Mouse (Mus musculus): ENCODE results near the gene Dupd1.

The Dupd1 gene

GRCm38 (mm10) chr14:21714486-21714885 lies at the start of gene Dupd1:
Gene Dupd1, minus strand, starts transcription at chr14:21714576.
- DNase-seq = no peak

- no peak for DNase-seq
Observed at GRCm38 (mm10) chr14:21763736-21764135, 49.4 kb upstream of the Dupd1 start.

- DNase-seq = no peak
Observed at GRCm38 (mm10) chr14:21761560-21761959, 47.2 kb upstream of the Dupd1 start.

GRCm38 (mm10) chr14:21753367-21753766 lies 39.0 kb upstream of the Dupd1 start:
- no peak for DNase-seq

GRCm38 (mm10) chr14:21752411-21752810 lies 38.0 kb upstream of the Dupd1 start:
- no peak for DNase-seq

- DNase-seq = peak; percentile 32 to 47
Observed at GRCm38 (mm10) chr14:21750881-21751542, 36.6 kb upstream of the Dupd1 start, which contains the start of gene Dusp13. Gene Dusp13, minus strand, starts transcription at chr14:21751181.

- DNase-seq = peak; percentile 62 to 64
Observed at GRCm38 (mm10) chr14:21750008-21750880, 35.9 kb upstream of the Dupd1 start, which contains the start of gene Samd8. Gene Samd8, plus strand, starts transcription at chr14:21750531.

GRCm38 (mm10) chr14:21748142-21748870 lies 33.9 kb upstream of the Dupd1 start:
- DNase-seq = no peak

GRCm38 (mm10) chr14:21747436-21748141 lies 33.2 kb upstream of the Dupd1 start:
- DNase-seq = no peak

GRCm38 (mm10) chr14:21746846-21747245 lies 32.5 kb upstream of the Dupd1 start:
- DNase-seq = no peak

GRCm38 (mm10) chr14:21746251-21746650 lies 31.9 kb upstream of the Dupd1 start:
- no peak for DNase-seq

- no peak for DNase-seq
Observed at GRCm38 (mm10) chr14:21745149-21745548, 30.8 kb upstream of the Dupd1 start.

- no peak for DNase-seq
Observed at GRCm38 (mm10) chr14:21744169-21744568, 29.8 kb upstream of the Dupd1 start.

GRCm38 (mm10) chr14:21742441-21742840 lies 28.1 kb upstream of the Dupd1 start:
- DNase-seq = no peak

- DNase-seq = peak; percentile 29 to 34
Observed at GRCm38 (mm10) chr14:21741786-21742185, 27.4 kb upstream of the Dupd1 start.

- no peak for DNase-seq
Observed at GRCm38 (mm10) chr14:21741314-21741713, 26.9 kb upstream of the Dupd1 start.

GRCm38 (mm10) chr14:21740345-21740744 lies 26.0 kb upstream of the Dupd1 start:
- DNase-seq = no peak

GRCm38 (mm10) chr14:21733131-21733905 lies 18.9 kb upstream of the Dupd1 start:
- no peak for DNase-seq

GRCm38 (mm10) chr14:21729936-21730335 lies 15.6 kb upstream of the Dupd1 start:
- no peak for DNase-seq

- DNase-seq = no peak
Observed at GRCm38 (mm10) chr14:21729031-21729732, 14.8 kb upstream of the Dupd1 start.

Data from thymus, adult 18-20 months (tissue).